Mouse (Mus musculus) megakaryocyte, embryonic 14.5 days (primary cell): ENCODE data around the gene Rab11fip5.

Source experiments
- FLI1 ChIP-seq: IDR thresholded peaks from 2 replicates; pipeline ENCODE4 v1.6.1; 2012; ENCODE audit warnings: low read length, inconsistent platforms, mixed read lengths
- GATA1 ChIP-seq: IDR thresholded peaks from 3 replicates; pipeline ENCODE4 v1.6.1; 2012; ENCODE audit warnings: mixed read lengths, low read length, inconsistent platforms, borderline replicate concordance

DNA sequence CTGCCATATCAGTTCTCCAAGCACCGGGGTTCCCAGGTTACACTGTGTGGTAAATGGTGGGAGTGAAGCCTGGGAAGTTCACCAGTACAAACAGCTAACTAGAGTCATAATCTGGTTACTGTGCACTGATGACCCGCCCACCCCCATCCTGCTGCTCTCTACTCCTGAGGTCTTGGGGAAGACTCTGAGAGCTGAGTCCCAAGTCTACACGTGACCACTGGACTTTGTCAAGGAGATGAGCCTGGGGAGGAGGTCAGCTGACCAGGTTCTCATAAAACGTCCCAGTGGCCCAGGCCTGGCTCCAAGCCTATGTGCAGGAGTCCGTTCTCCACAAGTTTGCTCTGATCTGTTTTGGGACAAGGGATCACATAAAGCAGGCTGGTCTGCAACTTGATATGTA lies 14.1 kb downstream of the Rab11fip5 start:
- TF ChIP-seq GATA1 (no peak), FLI1 (no peak)
